Mouse (Mus musculus): ENCODE results near the gene Mybph. TPM values are rescaled to one million over a fixed set of nuclear protein-coding genes. Genes with fewer than 3 reads are reported as not detected.
A peak's percentile ranks its signal among the peaks of the same experiment; 100 is the strongest.

Mybph gene
- polyA plus RNA-seq, 2 experiments: 0.03 TPM; not detected in 1

- no peaks in the 10 kb centered on the region for H3K27me3 ChIP-seq (ENCODE audit: control insufficient read depth, insufficient read depth, low read length)
- no peak for DNase-seq (ENCODE audit: low read depth in 3 of 3, low spot score in 3 of 3)
- 60% methylated on average over 6 of the region's 6 CpGs for WGBS (ENCODE audit: insufficient replicate concordance)
Measured at GRCm38 (mm10) chr1:134162510-134163225, 30.6 kb upstream of the Mybph start.

DNA sequence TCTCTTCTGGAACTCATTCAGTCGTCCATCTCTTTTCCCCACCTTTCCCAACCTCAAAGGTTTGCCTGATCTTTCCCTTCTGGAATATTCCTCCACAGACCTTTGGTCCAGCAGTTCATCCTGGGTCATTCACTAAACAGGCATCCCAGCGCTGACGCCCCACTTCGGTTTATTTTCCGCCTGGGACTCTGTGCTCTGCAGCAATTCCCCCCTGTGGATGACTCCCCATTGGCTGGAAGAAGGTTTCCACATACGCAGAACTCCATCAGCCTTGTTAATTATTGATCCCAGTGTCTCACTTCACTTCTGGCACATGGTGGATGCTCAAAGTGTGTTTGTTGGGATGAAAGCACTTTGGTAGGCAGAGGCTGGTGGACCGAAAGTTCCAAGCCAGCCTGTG, 29.8 kb upstream of the Mybph start:
- Histone ChIP-seq H3K36me3 (replicated peaks; ENCODE audit: control insufficient read depth, insufficient read depth, low read depth) (no peaks in the 10 kb centered on the region), H3K9ac (replicated peaks) (no peak overlapping the region), H3K4me3 (ENCODE audit: insufficient read depth in 1 of 2, low read depth in 2 of 2, low read length in 2 of 2) (no peak overlapping the region), H3K27me3 (ENCODE audit: control insufficient read depth, insufficient read depth, low read length) (no peaks in the 10 kb centered on the region), H3K4me2 (ENCODE audit: low read depth) (no peak overlapping the region), H3K4me1 (replicated peaks; ENCODE audit: control insufficient read depth in 2 of 2, insufficient read depth in 2 of 2, low read length in 1 of 2) (peaks cover 0 to 8% of the 10 kb centered on the region in 2 experiments; a peak in 2 of 4 replicates), H3K9me3 (ENCODE audit: control insufficient read depth, low read length) (no peaks in the 10 kb centered on the region), H3K27ac (no peak overlapping the region)
- no peak for TF ChIP-seq CTCF (IDR thresholded peaks at IDR 0.05; ENCODE audit: low read depth)
- no peak for TF ChIP-seq EP300 (IDR thresholded peaks at IDR 0.05; ENCODE audit: low read depth)
- ATAC-seq (ENCODE audit: insufficient read depth): peak; percentile 55; the same call in 1 of the 2 replicates
- 68% methylated on average over 7 of the region's 7 CpGs for WGBS (ENCODE audit: insufficient replicate concordance)
- DNase-seq (ENCODE audit: low read depth in 3 of 3, low spot score in 3 of 3): peak in 2 of 3 experiments; percentile 12 to 14

More at GRCm38 (mm10) chr1:134162510-134163225, 30.6 kb upstream of the Mybph start:
- Histone ChIP-seq H3K9ac (replicated peaks) (no peak overlapping the region), H3K9me3 (ENCODE audit: control insufficient read depth, low read length) (no peaks in the 10 kb centered on the region), H3K4me2 (ENCODE audit: low read depth) (no peak overlapping the region), H3K4me1 (replicated peaks; ENCODE audit: control insufficient read depth in 2 of 2, insufficient read depth in 2 of 2, low read length in 1 of 2) (peaks cover 0 to 2% of the 10 kb centered on the region in 2 experiments; a peak in 1 of 4 replicates), H3K4me3 (ENCODE audit: insufficient read depth in 1 of 2, low read depth in 2 of 2, low read length in 2 of 2) (no peak overlapping the region), H3K36me3 (replicated peaks; ENCODE audit: control insufficient read depth, insufficient read depth, low read depth) (no peaks in the 10 kb centered on the region), H3K27ac (no peak overlapping the region)
- ATAC-seq (ENCODE audit: insufficient read depth): no peak
- TF ChIP-seq CTCF (IDR thresholded peaks at IDR 0.05; ENCODE audit: low read depth): no peak
- TF ChIP-seq EP300 (IDR thresholded peaks at IDR 0.05; ENCODE audit: low read depth): no peak

GRCm38 (mm10) chr1:134164454-134164853, 28.8 kb upstream of the Mybph start:
- TF ChIP-seq CTCF (IDR thresholded peaks at IDR 0.05; ENCODE audit: low read depth): no peak
- TF ChIP-seq EP300 (IDR thresholded peaks at IDR 0.05; ENCODE audit: low read depth): no peak
- Histone ChIP-seq H3K9me3 (ENCODE audit: control insufficient read depth, low read length) (no peaks in the 10 kb centered on the region), H3K27me3 (ENCODE audit: control insufficient read depth, insufficient read depth, low read length) (no peaks in the 10 kb centered on the region), H3K36me3 (replicated peaks; ENCODE audit: control insufficient read depth, insufficient read depth, low read depth) (no peaks in the 10 kb centered on the region), H3K27ac (no peak overlapping the region), H3K9ac (replicated peaks) (no peak overlapping the region), H3K4me3 (ENCODE audit: insufficient read depth in 1 of 2, low read depth in 2 of 2, low read length in 2 of 2) (no peak overlapping the region), H3K4me1 (replicated peaks; ENCODE audit: control insufficient read depth in 2 of 2, insufficient read depth in 2 of 2, low read length in 1 of 2) (peaks cover 0 to 13% of the 10 kb centered on the region in 2 experiments; a peak in 2 of 4 replicates), H3K4me2 (ENCODE audit: low read depth) (no peak overlapping the region)
- WGBS (ENCODE audit: insufficient replicate concordance): 41% methylated on average over 4 of the region's 4 CpGs
- DNase-seq (ENCODE audit: low read depth in 3 of 3, low spot score in 3 of 3) (no peak), ATAC-seq (ENCODE audit: insufficient read depth) (no peak)

GRCm38 (mm10) chr1:134166547-134166946, 26.7 kb upstream of the Mybph start:
- WGBS (ENCODE audit: insufficient replicate concordance): 54% methylated on average over 3 of the region's 3 CpGs
- peak; percentile 50; the same call in 1 of the 2 replicates for ATAC-seq (ENCODE audit: insufficient read depth)
- no peak overlapping the region for H3K4me2 ChIP-seq (ENCODE audit: low read depth)
- H3K36me3 ChIP-seq (replicated peaks; ENCODE audit: control insufficient read depth, insufficient read depth, low read depth): no peaks in the 10 kb centered on the region
- TF ChIP-seq CTCF (IDR thresholded peaks at IDR 0.05; ENCODE audit: low read depth) (no peak), EP300 (IDR thresholded peaks at IDR 0.05; ENCODE audit: low read depth) (no peak)
- H3K27me3 ChIP-seq (ENCODE audit: control insufficient read depth, insufficient read depth, low read length): no peaks in the 10 kb centered on the region
- H3K4me1 ChIP-seq (replicated peaks; ENCODE audit: control insufficient read depth in 2 of 2, insufficient read depth in 2 of 2, low read length in 1 of 2): peaks cover 0 to 13% of the 10 kb centered on the region in 2 experiments; a peak in 2 of 4 replicates
- no peak overlapping the region for H3K27ac ChIP-seq
- DNase-seq (ENCODE audit: low read depth in 3 of 3, low spot score in 3 of 3): no peak
- H3K9ac ChIP-seq (replicated peaks): no peak overlapping the region
- no peaks in the 10 kb centered on the region for H3K9me3 ChIP-seq (ENCODE audit: control insufficient read depth, low read length)
- no peak overlapping the region for H3K4me3 ChIP-seq (ENCODE audit: insufficient read depth in 1 of 2, low read depth in 2 of 2, low read length in 2 of 2)

DNA sequence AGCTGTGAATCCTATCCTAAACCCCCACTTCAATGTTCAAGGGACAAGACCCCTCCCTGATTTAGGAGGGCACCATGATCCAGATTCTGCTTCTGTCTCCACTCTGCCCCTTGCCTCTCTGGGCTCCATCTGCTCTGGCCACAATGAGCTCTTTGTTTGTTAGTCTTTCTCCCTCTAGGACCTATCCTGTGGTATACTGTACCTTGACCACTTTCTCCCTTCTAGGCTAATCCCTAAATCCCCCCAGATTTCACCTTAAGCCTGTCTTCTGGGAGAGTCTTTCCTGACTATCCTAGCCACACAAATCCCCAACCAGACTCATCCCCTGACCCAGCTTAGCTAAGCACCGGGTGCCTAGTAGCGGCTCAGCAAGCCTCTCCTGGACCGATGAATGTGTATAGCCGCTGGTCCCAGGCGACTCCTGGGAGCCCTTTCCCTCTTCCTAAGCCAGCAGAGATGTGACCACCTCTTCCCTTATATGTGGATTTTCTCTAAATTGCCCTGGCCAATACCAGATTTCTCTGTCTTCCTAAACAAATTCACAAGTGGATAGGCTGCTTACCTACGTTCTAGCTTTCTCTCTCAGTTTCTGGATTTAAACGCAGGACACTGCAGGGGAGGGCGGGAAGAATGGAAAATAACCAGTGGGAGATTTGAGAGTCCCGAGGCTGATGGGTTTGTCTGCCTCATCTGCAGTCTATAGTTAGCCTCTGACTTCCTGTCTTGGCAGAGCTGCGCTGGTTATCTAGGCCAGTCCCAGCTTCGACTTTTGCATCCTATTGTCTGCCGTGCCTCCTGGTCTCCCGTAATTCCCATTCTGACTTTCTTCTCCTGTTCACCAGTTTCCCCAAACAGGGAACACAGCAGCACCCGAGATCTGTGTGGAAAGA, 25.6 kb upstream of the Mybph start:
- no peak overlapping the region for H3K4me3 ChIP-seq (ENCODE audit: insufficient read depth in 1 of 2, low read depth in 2 of 2, low read length in 2 of 2)
- H3K36me3 ChIP-seq (replicated peaks; ENCODE audit: control insufficient read depth, insufficient read depth, low read depth): no peaks in the 10 kb centered on the region
- TF ChIP-seq CTCF (IDR thresholded peaks at IDR 0.05; ENCODE audit: low read depth): no peak
- no peak for TF ChIP-seq EP300 (IDR thresholded peaks at IDR 0.05; ENCODE audit: low read depth)
- no peak for ATAC-seq (ENCODE audit: insufficient read depth)
- no peak overlapping the region for H3K4me2 ChIP-seq (ENCODE audit: low read depth)
- H3K4me1 ChIP-seq (replicated peaks; ENCODE audit: control insufficient read depth in 2 of 2, insufficient read depth in 2 of 2, low read length in 1 of 2): peaks cover 0 to 13% of the 10 kb centered on the region in 2 experiments; a peak in 2 of 4 replicates
- WGBS (ENCODE audit: insufficient replicate concordance): 41% methylated on average over 14 of the region's 14 CpGs
- H3K9me3 ChIP-seq (ENCODE audit: control insufficient read depth, low read length): no peaks in the 10 kb centered on the region
- H3K9ac ChIP-seq (replicated peaks): no peak overlapping the region
- H3K27ac ChIP-seq: no peak overlapping the region
- H3K27me3 ChIP-seq (ENCODE audit: control insufficient read depth, insufficient read depth, low read length): no peaks in the 10 kb centered on the region
- DNase-seq (ENCODE audit: low read depth in 3 of 3, low spot score in 3 of 3): no peak
